Mouse (Mus musculus) right cerebral cortex, postnatal 25 days (tissue): Measurements from ENCODE around the gene Txnip.
"Not testable (repeated sequence)": the region's sequence is repeated elsewhere in the genome, so short reads cannot be mapped to it uniquely, and the experiment has no call there.

ENCODE experiments used
- DNase-seq: peaks from one replicate; pipeline ENCODE4 v3.0.0; 2022

Txnip gene

GRCm38 (mm10) chr3:96596228-96596707 lies 38.5 kb downstream of the Txnip start, which contains the start of gene Ankrd34a:
Ankrd34a (plus strand) TSS chr3:96596636.
- peak; percentile 87 for DNase-seq

- DNase-seq: peak; percentile 36
Measured at GRCm38 (mm10) chr3:96596855-96597254, 39.1 kb downstream of the Txnip start.

- DNase-seq: peak; percentile 55
Measured at GRCm38 (mm10) chr3:96597435-96597891, 39.7 kb downstream of the Txnip start.

DNA sequence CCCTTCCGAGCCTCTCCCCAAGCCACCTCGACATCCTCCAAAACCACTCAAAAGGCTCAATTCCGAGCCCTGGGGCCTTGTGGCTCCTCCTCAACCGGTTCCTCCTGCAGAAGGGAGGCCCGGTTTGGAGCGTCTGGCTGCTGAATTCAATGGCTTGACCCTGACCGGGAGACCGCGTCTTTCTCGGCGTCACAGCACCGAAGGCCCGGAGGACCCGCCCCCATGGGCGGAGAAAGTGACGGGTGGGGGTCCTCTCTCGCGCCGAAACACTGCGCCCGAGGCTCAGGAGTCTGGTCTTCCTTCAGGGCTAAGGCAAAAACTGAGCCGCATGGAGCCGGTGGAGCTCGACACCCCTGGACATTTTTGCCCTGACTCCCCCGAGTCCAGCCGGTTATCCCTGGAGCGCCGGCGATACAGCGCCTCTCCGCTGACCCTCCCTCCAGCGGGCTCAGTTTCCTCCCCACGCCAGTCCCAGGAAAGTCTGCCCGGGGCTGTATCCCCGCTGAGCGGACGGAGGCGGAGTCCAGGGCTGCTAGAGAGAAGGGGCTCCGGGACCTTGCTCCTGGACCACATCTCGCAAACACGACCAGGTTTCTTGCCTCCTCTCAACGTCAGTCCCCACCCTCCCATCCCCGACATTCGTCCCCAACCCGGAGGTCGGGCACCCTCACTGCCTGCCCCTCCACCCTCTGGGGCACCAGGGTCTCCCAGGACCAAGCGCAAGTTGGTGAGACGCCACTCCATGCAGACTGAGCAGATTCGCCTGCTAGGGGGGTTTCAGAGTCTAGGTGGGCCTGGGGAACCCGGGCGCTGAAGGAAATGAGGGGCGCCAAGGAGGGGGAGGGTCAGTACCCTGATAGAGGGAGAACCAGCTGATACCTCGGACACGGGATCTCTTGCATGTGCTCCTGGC lies 40.7 kb downstream of the Txnip start:
- DNase-seq: peak; percentile 67

GRCm38 (mm10) chr3:96599069-96599393 lies 41.3 kb downstream of the Txnip start:
- no peak for DNase-seq

- DNase-seq: no peak
Measured at GRCm38 (mm10) chr3:96599411-96599810, 41.7 kb downstream of the Txnip start.

- DNase-seq: peak; percentile 93
Measured at GRCm38 (mm10) chr3:96600639-96601250, 43.0 kb downstream of the Txnip start, which contains the start of gene Lix1l. Lix1l (plus strand) TSS chr3:96601149.

GRCm38 (mm10) chr3:96601251-96601787 lies 43.6 kb downstream of the Txnip start:
- peak; percentile 67 for DNase-seq

DNA sequence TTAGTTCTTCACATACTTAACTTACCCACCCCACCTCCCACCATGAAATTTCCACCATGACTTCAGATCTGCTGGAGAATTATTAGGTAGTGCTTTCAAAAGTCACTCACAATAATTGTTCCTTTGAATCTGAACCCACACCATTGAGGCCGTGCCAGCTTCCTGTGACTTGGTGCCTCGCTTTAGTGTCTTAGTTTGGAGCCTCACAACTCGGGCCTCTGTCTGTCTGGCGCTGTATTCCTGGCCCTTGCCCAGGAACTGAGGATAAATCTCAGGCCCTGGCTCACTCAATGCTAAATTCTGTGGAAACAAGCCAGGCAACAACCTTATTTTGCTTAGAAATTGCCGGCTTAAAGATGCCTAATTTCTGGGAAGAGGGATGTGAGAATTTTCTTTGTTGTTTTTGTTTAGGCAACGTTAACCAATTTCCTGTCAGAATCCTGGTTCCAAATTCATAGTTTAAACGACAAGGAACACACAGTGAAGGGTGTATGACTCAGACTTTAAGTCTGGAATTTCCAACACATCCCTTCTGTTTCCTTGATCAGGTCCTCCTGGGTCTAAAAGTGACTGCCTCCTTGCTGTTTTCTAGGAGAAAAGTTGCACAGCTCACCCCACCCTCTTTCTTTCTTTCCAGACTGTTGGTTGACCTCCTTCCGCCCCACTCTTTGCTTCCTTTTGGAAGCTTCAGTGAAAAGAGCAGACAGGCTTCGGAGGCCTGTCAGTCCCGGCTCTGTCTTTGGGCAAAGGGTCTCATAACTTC lies 44.4 kb downstream of the Txnip start:
- peak; percentile 31 for DNase-seq

GRCm38 (mm10) chr3:96602704-96603084 lies 44.9 kb downstream of the Txnip start:
- DNase-seq: no peak

DNA sequence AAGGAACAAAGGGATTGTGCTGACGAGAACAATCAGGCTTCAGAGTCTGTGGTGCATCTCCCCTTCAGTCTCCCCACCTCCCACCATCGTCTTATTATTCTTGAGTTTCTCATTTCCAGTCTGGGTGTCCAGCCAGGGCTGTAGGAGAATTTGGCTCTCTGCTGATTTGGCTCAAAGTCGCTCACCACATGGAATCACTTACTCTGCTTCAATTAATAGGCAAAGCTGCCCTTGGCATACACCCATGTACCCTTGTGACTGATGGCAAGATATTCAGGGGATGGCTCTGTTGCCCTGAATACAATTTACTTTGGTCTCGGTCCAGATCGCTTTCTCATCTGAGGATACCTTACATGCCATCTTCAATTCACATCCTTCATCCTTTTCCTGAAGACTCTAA lies 45.6 kb downstream of the Txnip start:
- no peak for DNase-seq

DNA sequence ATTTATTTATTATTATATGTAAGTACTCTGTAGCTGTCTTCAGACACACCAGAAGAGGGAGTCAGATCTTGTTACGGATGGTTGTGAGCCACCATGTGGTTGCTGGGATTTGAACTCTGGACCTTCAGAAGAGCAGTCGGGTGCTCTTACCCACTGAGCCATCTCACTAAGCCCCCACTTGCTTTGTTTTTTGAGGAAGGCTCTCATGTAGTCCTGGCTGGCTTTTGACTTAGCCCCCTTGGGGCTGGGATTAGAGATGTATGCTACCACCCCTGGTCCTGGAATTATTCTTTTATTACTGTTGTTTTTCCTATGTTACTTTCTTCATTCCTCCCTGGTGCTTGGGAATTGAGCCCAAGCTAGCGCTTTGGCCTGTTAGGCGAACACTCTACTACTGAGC lies 48.2 kb downstream of the Txnip start:
- DNase-seq: not testable (repeated sequence)

DNA sequence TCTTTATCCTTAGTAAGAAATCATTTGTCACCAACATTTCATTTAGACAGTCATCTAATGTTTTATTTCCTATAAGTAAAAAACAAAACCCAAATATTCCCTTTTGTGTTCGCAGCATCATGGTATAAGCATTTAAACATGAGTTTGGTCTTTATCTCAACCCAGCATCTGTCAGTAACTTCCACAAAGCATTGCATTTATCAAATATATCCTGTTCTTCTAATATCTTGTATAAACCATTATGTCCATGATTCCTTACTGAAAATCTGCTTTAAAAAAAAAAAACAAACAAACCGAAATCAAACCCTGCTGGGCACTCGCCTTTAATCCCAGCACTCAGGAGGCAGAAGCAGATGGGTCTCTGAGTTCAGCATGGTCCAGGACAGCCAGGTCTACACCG lies 48.9 kb downstream of the Txnip start:
- DNase-seq: no peak
